Comparison of ENCODE assay signal across 11 mouse cellular contexts in the genomic region with DNA sequence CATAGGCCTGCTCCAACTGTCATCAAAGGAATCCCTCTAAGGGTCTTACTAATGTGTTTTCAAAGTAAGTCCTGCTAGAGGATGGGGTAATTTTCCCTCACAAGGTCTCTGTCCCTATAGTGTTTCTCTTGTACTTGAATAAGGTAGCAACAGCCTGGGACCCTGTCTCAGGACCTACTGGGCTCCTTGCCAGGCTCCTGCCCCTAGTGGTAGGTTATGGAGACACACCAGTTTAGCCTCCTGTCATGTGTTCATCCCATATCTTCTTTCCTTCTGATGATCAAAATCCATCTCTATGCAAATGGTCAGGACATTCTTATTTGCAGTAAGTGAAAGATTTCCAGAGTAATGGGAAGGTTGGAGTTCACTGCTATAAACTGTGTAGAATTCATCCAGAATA.
A peak's percentile ranks its signal among the peaks of the same experiment; 100 is the strongest.
DNase-seq lines count a peak whose midpoint lies in the region; ATAC-seq and TF ChIP-seq lines count a peak whose summit lies in the region.
"Had no signal": no experiment of that assay in that cellular context is flagged by ENCODE, and none has a peak within 500 bp of the region (broad histone marks: within the 10 kb centered on the region; RNA-seq: fewer than 3 reads in every experiment).

No protein-coding gene starts in this region.

- H3K27me3 ChIP-seq in intestine, embryonic 16.5 days (replicated peaks; ENCODE audit: control insufficient read depth, insufficient read depth, low read length): no peaks in the 10 kb centered on the region
- H3K27me3 ChIP-seq in midbrain, embryonic 10.5 days (ENCODE audit: low read depth, poor library complexity, severe bottlenecking): no peaks in the 10 kb centered on the region
- H3K27me3 ChIP-seq: lung, embryonic 15.5 days had no signal

- H3K9me3 ChIP-seq in ES-E14 (ENCODE audit: control insufficient read depth, insufficient read depth, low read depth, low read length): no peaks in the 10 kb centered on the region
- no peaks in the 10 kb centered on the region for H3K9me3 ChIP-seq in intestine, embryonic 16.5 days (ENCODE audit: control insufficient read depth, low read length)
- H3K9me3 ChIP-seq in midbrain, embryonic 10.5 days (replicated peaks): no peaks in the 10 kb centered on the region
- H3K9me3 ChIP-seq: lung, embryonic 15.5 days had no signal

- no peaks in the 10 kb centered on the region for H3K36me3 ChIP-seq in ES-E14 (ENCODE audit: control insufficient read depth, insufficient read depth, low read length, poor library complexity, severe bottlenecking)
- no peaks in the 10 kb centered on the region for H3K36me3 ChIP-seq in intestine, embryonic 16.5 days (ENCODE audit: control insufficient read depth, insufficient read depth, low read length)
- no peaks in the 10 kb centered on the region for H3K36me3 ChIP-seq in midbrain, embryonic 10.5 days
- H3K36me3 ChIP-seq: lung, embryonic 15.5 days had no signal

- peak; percentile 23 to 24 for DNase-seq in cerebellum, postnatal 10 days
- no peak for DNase-seq in layer of hippocampus, adult 2 months (ENCODE audit: low spot score in 2 of 2)
- DNase-seq in layer of hippocampus, adult 18-20 months (ENCODE audit: low spot score in 2 of 2): no peak
- peak; percentile 41 for DNase-seq in ES-E14 (ENCODE audit: low read depth, low spot score)
- DNase-seq in midbrain, embryonic 10.5 days (ENCODE audit: low spot score): no peak
- no peak for DNase-seq in adrenal gland, postnatal 14 days
- DNase-seq: thymus, postnatal 4 days had no signal

- peak; percentile 54 for TF ChIP-seq CTCF in layer of hippocampus, adult 2 months (conservative IDR thresholded peaks at IDR 0.05)

- no peak for ATAC-seq in cerebellum, adult (ENCODE audit: insufficient number of reproducible peaks, low FRiP score, low TSS enrichment)
- ATAC-seq in intestine, embryonic 16.5 days: 0 out of 2 replicates have a peak, but pooled peaks have one; percentile 13

- H3K4me1 ChIP-seq in ES-E14 (ENCODE audit: control insufficient read depth in 2 of 2, insufficient read depth in 2 of 2, low read length in 2 of 2, poor library complexity in 1 of 2): no peaks in the 10 kb centered on the region
- H3K4me1 ChIP-seq in intestine, embryonic 16.5 days (ENCODE audit: control insufficient read depth, insufficient read depth, low read length): no peaks in the 10 kb centered on the region
- no peaks in the 10 kb centered on the region for H3K4me1 ChIP-seq in midbrain, embryonic 10.5 days
- H3K4me1 ChIP-seq: lung, embryonic 15.5 days had no signal

- H3K4me2 ChIP-seq in intestine, embryonic 16.5 days (ENCODE audit: low read depth, low read length): no peak overlapping the region
- H3K4me2 ChIP-seq: lung, embryonic 15.5 days had no signal

- in situ Hi-C loops in ES-E14 (cut with MboI; ENCODE audit: low sequenced_read_pairs in 2 of 2, unreplicated experiment in 2 of 2): no loop called here

- H3K27ac ChIP-seq in layer of hippocampus, adult 2 months: no peak overlapping the region
- no peak overlapping the region for H3K27ac ChIP-seq in ES-E14 (ENCODE audit: insufficient read depth, low read depth, low read length, poor library complexity, severe bottlenecking)
- no peak overlapping the region for H3K27ac ChIP-seq in intestine, embryonic 16.5 days (ENCODE audit: low read length)
- H3K27ac ChIP-seq in midbrain, embryonic 10.5 days (replicated peaks): no peak overlapping the region
- H3K27ac ChIP-seq: lung, embryonic 15.5 days had no signal

- no peak overlapping the region for H3K4me3 ChIP-seq in layer of hippocampus, adult 2 months
- H3K4me3 ChIP-seq in ES-E14 (ENCODE audit: insufficient read depth in 1 of 2, low read depth in 1 of 2, low read length in 2 of 2, poor library complexity in 1 of 2, severe bottlenecking in 1 of 2): no peak overlapping the region
- H3K4me3 ChIP-seq in intestine, embryonic 16.5 days (ENCODE audit: low read length): no peak overlapping the region
- no peak overlapping the region for H3K4me3 ChIP-seq in midbrain, embryonic 10.5 days
- H3K4me3 ChIP-seq: lung, embryonic 15.5 days; myocyte had no signal

- H3K9ac ChIP-seq in ES-E14 (ENCODE audit: insufficient read depth, low read depth, low read length, poor library complexity, severe bottlenecking): no peak overlapping the region
- no peak overlapping the region for H3K9ac ChIP-seq in intestine, embryonic 16.5 days (ENCODE audit: low read depth, low read length)
- H3K9ac ChIP-seq: lung, embryonic 15.5 days had no signal

TF ChIP-seq in ES-E14, 5 proteins besides CTCF, POLR2A, EP300 and RAD21:
- no peak for TF ChIP-seq HCFC1 (IDR thresholded peaks at IDR 0.05; ENCODE audit: borderline replicate concordance, insufficient read depth, low read length)
- no peak for TF ChIP-seq MAFK (IDR thresholded peaks at IDR 0.05; ENCODE audit: insufficient read depth, low read depth, low read length)
- TF ChIP-seq ZNF384 (IDR thresholded peaks at IDR 0.05; ENCODE audit: low read depth, low read length): no peak
- TF ChIP-seq ZC3H11A (IDR thresholded peaks at IDR 0.05; ENCODE audit: borderline replicate concordance, low read depth, low read length): no peak
- no peak for TF ChIP-seq CHD2 (IDR thresholded peaks at IDR 0.05; ENCODE audit: low read depth, low read length)

Comparison
In these comparisons a context has a peak if more than half of its experiments do, and no peak if none do; other contexts are left out.
1. DNase-seq: peak in cerebellum, postnatal 10 days (2 of 2) and ES-E14 (single experiment); none in layer of hippocampus, adult 2 months (0 of 2), layer of hippocampus, adult 18-20 months (0 of 2), midbrain, embryonic 10.5 days (single experiment) and adrenal gland, postnatal 14 days (single experiment).